Mouse (Mus musculus) forebrain, postnatal 0 days (tissue): Measurements from ENCODE around the gene Lcp1. TPM values are rescaled to one million over a fixed set of nuclear protein-coding genes. Genes with fewer than 3 reads are reported as not detected.
A peak's percentile ranks its signal among the peaks of the same experiment; 100 is the strongest.
"Not testable (repeated sequence)": the region's sequence is repeated elsewhere in the genome, so short reads cannot be mapped to it uniquely, and the experiment has no call there.

Source experiments
- ATAC-seq: fragments of 200-750 bp; cut with Nextera tagmentation; 2 replicates; pipeline ENCODE4 v1.8.0; 2017; ENCODE audit warnings: mild to moderate bottlenecking, moderate library complexity
- DNase-seq: peaks from one replicate; pipeline ENCODE4 v3.0.0-alpha.2; 2015
- H3K27ac ChIP-seq: fragments of 300-500 bp; sonication (generic); 2 replicates; pipeline ENCODE4 v1.5.1; 2014; ENCODE audit warnings: low read depth, mild to moderate bottlenecking, antibody characterized with exemption, low read length, moderate library complexity, mixed read lengths
- H3K27me3 ChIP-seq: fragments of 300-500 bp; sonication (generic); 2 replicates; pipeline ENCODE4 v1.6.1; 2014; ENCODE audit warnings: mild to moderate bottlenecking, low read length, mixed read lengths; ENCODE audit not compliant: insufficient read depth
- H3K36me3 ChIP-seq: fragments of 300-500 bp; sonication (generic); 2 replicates; pipeline ENCODE4 v1.6.1; 2014; ENCODE audit warnings: mild to moderate bottlenecking, moderate library complexity; ENCODE audit not compliant: insufficient read depth
- H3K4me1 ChIP-seq: fragments of 300-500 bp; sonication (generic); 2 replicates; pipeline ENCODE4 v1.6.1; 2014; ENCODE audit warnings: antibody characterized with exemption; ENCODE audit not compliant: insufficient read depth
- H3K4me2 ChIP-seq: fragments of 300-500 bp; sonication (generic); 2 replicates; pipeline ENCODE4 v1.6.1; 2014; ENCODE audit warnings: low read depth, mild to moderate bottlenecking, moderate library complexity
- H3K4me3 ChIP-seq: fragments of 300-500 bp; sonication (generic); 2 replicates; pipeline ENCODE4 v1.5.1; 2014; ENCODE audit warnings: low read depth, low read length, mixed read lengths
- H3K9ac ChIP-seq: fragments of 300-500 bp; sonication (generic); 2 replicates; pipeline ENCODE4 v1.6.1; 2014; ENCODE audit warnings: mild to moderate bottlenecking
- H3K9me3 ChIP-seq: fragments of 300-500 bp; sonication (generic); 2 replicates; pipeline ENCODE4 v1.6.1; 2016; ENCODE audit warnings: low read length
- CTCF ChIP-seq: sonication (generic); IDR thresholded peaks from 2 replicates; pipeline ENCODE4 v1.5.1; 2016; ENCODE audit warnings: antibody characterized with exemption, control low read depth, low read depth
- WGBS: fragments of 180-500 bp; shearing (Covaris S2); extraction: QIAGEN DNeasy Blood & Tissue Kit; methylation state at CpG from one replicate; pipeline ENCODE4 v1.1.7; 2014; 5-methylcytosine and 5-hydroxymethylcytosine counted together
- polyA plus RNA-seq: library from polyadenylated mRNA; unstranded; fragments of >200 nt; fragmentation: Nextera tagmentation; extraction: Ambion mirVana; gene quantifications from 2 replicates; pipeline ENCODE4 v1.2.1, GENCODE M21; 2015
- total RNA-seq: library from RNA; depleted of rRNA; stranded (reverse); fragments of >200 nt; gene quantifications from 2 replicates; pipeline ENCODE4 v1.2.3, GENCODE M21; 2014

Gene Lcp1
- total and polyA plus RNA-seq, 2 experiments from 2014 or later = 7.4 to 7.5 TPM

DNA sequence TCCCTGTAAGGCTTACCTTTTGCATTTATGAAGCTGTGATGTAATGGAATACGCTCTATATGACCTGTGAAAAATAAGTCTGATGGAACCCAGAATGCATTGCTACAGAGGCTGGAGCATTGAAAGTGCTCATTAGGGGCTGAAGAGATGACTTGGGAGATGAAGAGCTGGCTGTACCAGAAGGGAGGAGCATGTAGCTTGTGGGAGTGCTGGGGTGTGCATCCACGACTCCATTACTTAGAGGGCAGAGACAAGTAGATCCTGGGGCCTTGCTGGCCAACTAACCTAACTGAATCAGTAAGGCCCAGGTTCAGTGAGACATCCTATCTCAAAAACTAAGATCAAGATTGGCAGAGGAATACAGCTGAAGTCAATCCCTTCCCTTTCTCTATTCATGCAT lies 8.3 kb downstream of the Lcp1 start:
- H3K4me3 ChIP-seq = no peak overlapping the region
- no peak for ATAC-seq
- H3K27ac ChIP-seq = no peak overlapping the region
- 88% methylated on average over 2 of the region's 2 CpGs for WGBS
- TF ChIP-seq CTCF = no peak
- no peak overlapping the region for H3K4me2 ChIP-seq
- no peaks in the 10 kb centered on the region for H3K4me1 ChIP-seq
- H3K9ac ChIP-seq = no peak overlapping the region
- no peaks in the 10 kb centered on the region for H3K36me3 ChIP-seq
- DNase-seq = no peak
- H3K9me3 ChIP-seq = no peaks in the 10 kb centered on the region
- no peaks in the 10 kb centered on the region for H3K27me3 ChIP-seq

DNA sequence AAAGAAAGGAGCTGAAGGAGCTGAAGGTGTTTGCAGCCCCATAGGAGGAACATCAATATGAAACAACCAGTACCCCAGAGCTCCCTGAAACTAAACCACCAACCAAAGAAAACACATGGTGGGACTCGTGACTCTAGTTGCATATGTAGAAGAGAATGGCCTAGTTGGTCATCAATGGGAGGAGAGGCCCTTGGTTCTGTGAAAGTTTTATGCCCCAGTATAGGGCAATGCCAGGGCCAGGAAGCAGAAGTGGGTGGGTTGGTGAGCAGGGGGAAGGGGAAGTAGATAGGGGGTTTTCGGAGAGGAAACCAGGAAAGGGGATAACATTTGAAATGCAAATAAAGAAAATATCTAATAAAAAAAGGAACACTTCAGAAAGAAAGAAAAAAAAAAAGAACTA lies 16.8 kb downstream of the Lcp1 start:
- not testable (repeated sequence) for ATAC-seq, H3K4me2 ChIP-seq, H3K4me1 ChIP-seq, H3K36me3 ChIP-seq, H3K4me3 ChIP-seq, H3K9ac ChIP-seq, H3K9me3 ChIP-seq, H3K27me3 ChIP-seq, H3K27ac ChIP-seq, DNase-seq
- WGBS = 91% methylated on average over 2 of the region's 2 CpGs

DNA sequence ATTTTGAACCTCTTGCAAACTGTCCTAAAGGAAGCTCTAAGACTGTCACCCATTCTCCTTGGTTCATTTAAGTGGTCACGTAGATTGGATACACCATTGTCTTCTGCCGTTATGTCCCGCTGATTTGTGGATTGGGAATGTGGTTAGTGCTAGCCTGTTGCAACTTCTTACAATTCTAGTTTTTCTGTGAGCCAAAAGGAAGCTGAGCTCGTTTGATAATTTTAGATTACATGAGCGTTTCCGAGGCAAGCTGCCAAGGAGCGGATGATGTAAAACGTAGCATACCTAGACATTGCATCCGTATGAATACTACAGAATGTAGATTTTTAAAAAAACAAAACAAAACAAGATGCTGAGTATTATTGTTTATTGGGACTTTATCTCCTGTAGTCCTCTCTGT lies 17.3 kb downstream of the Lcp1 start:
- no peak for TF ChIP-seq CTCF
- peak; percentile 44 for DNase-seq
- Histone ChIP-seq H3K27me3 (no peaks in the 10 kb centered on the region), H3K36me3 (no peaks in the 10 kb centered on the region), H3K27ac (no peak overlapping the region), H3K9me3 (no peaks in the 10 kb centered on the region), H3K4me3 (no peak overlapping the region), H3K4me2 (no peak overlapping the region), H3K4me1 (no peaks in the 10 kb centered on the region), H3K9ac (no peak overlapping the region)
- WGBS = 65% methylated on average over 9 of the region's 9 CpGs
- no peak for ATAC-seq

DNA sequence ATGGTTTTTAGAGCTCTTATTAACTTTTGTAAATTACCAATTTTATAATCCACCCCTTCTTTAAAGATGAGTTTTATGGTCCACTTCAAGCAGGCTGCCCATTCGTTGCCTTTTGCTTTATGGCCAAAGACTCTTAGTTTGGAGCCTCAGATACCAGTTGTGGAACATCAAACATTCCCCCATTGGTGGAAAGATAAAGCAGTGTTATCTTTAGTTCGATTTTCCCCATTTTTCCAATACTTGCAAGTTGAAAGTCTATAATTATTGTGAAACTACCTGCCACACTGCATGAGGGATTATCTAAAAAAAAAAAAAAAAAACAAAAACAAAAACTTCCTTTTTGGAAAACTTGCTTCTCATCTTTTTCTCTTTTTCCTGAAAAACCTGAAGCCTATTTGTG lies 19.8 kb downstream of the Lcp1 start:
- no peak overlapping the region for H3K9ac ChIP-seq
- TF ChIP-seq CTCF = no peak
- H3K9me3 ChIP-seq = no peaks in the 10 kb centered on the region
- WGBS = 83% methylated on average over 2 of the region's 2 CpGs
- H3K27me3 ChIP-seq = no peaks in the 10 kb centered on the region
- no peak overlapping the region for H3K27ac ChIP-seq
- no peak for DNase-seq
- H3K4me2 ChIP-seq = no peak overlapping the region
- no peak overlapping the region for H3K4me3 ChIP-seq
- H3K36me3 ChIP-seq = no peaks in the 10 kb centered on the region
- no peak for ATAC-seq
- H3K4me1 ChIP-seq = no peaks in the 10 kb centered on the region

DNA sequence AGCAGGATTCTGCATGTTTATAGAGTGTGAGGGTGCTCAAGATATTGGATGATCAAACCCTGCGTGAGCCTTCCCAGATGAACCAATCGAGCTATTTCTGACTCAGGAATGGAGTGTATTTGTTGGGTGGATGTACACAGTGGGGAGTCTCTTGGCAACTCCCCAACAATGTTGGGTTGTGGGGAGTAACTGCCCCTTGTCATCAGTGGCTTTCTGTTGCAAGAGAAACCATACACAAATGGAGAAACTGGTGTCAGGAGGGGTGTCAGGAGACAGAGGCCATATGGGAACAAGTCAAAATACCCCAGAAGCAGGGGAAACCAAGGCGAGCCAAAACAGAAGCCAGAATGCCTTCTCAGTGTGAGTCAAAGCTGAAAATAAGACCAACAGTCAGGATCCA lies 20.2 kb downstream of the Lcp1 start:
- 78% methylated on average over 3 of the region's 3 CpGs for WGBS
- H3K9me3 ChIP-seq = no peaks in the 10 kb centered on the region
- no peak for TF ChIP-seq CTCF

DNA sequence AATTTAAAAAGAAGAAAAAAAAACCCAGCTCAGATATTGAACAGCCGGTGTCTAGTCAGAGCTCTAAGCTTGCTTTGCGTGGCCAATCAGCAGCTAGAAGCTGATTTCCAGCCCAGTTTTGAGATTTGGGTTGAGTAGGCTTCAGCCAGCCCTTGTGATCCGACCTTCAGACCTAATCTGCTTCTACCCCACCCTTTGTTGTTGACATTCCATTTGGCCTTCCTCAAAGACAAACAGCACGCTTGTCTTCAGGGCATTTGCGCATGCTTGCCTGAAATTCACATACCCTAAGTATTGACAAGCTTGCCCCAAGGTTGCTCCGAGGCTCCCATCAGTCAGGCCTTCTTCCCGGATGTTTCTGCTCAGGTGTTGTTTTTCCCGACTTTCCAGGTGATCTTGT lies 23.6 kb downstream of the Lcp1 start:
- 89% methylated on average over 8 of the region's 8 CpGs for WGBS
- Histone ChIP-seq H3K4me2 (no peak overlapping the region), H3K27me3 (no peaks in the 10 kb centered on the region), H3K36me3 (no peaks in the 10 kb centered on the region), H3K4me1 (no peaks in the 10 kb centered on the region), H3K4me3 (no peak overlapping the region), H3K9me3 (no peaks in the 10 kb centered on the region), H3K9ac (no peak overlapping the region), H3K27ac (no peak overlapping the region)
- ATAC-seq (no peak), DNase-seq (no peak)
- TF ChIP-seq CTCF = no peak

More for the DNA sequence above, 20.2 kb downstream of the Lcp1 start:
- ATAC-seq (no peak), DNase-seq (no peak)
- H3K4me1 ChIP-seq = no peaks in the 10 kb centered on the region
- H3K36me3 ChIP-seq = no peaks in the 10 kb centered on the region
- no peaks in the 10 kb centered on the region for H3K27me3 ChIP-seq
- no peak overlapping the region for H3K4me3 ChIP-seq
- no peak overlapping the region for H3K9ac ChIP-seq
- H3K4me2 ChIP-seq = no peak overlapping the region
- H3K27ac ChIP-seq = no peak overlapping the region

DNA sequence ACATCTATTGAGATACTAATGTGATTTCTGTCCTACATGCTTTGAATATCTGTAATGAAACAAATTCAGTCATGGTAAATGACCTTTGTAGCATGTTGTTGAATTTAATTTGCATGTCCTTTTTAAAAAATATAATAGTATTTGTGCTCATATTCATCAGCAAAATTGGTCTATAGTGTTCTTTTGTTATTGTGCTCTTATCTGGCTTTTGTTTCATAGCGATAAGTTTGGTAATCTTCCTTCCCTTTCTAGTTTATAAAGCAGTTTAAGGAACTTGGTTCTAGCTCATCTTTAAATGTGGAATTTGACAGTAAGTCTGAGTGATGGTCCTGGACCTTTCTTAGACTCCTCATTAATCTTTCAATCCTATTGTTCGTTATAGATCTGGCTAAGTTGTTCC lies 28.5 kb downstream of the Lcp1 start:
- no peak overlapping the region for H3K4me3 ChIP-seq
- 89% methylated on average over 2 of the region's 2 CpGs for WGBS

DNA sequence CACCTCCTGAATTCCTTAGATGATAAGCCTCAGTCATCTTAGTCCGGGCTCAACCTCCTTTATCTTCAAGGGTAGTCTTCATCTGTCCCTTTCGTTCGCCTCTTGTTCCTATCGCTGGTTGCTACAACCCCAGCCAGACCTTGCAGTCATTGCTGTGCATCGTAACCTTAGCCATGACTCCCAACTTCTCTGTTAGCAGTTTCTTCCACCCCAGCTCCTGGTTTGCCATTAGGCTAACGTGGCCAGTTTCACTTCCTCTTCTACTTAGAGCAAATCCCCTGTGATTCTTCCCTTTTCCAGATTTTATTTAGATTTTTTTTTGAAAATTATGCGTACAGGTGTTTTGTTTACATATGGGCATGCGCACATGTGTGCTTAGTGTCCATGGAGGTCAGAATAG lies 33.0 kb downstream of the Lcp1 start:
- Histone ChIP-seq H3K27me3 (no peaks in the 10 kb centered on the region), H3K4me2 (no peak overlapping the region), H3K27ac (no peak overlapping the region), H3K9ac (no peak overlapping the region), H3K36me3 (no peaks in the 10 kb centered on the region), H3K4me1 (no peaks in the 10 kb centered on the region), H3K4me3 (no peak overlapping the region), H3K9me3 (no peaks in the 10 kb centered on the region)
- 90% methylated on average over 8 of the region's 8 CpGs for WGBS
- ATAC-seq = no peak
- no peak for TF ChIP-seq CTCF
- DNase-seq = no peak

More for the DNA sequence above, 28.5 kb downstream of the Lcp1 start:
- Histone ChIP-seq H3K27ac (no peak overlapping the region), H3K9ac (no peak overlapping the region), H3K4me2 (no peak overlapping the region), H3K27me3 (no peaks in the 10 kb centered on the region), H3K36me3 (no peaks in the 10 kb centered on the region), H3K9me3 (no peaks in the 10 kb centered on the region), H3K4me1 (no peaks in the 10 kb centered on the region)
- ATAC-seq (no peak), DNase-seq (no peak)
- no peak for TF ChIP-seq CTCF
